Mouse (Mus musculus) bone marrow, adult 2 months (tissue): Measurements from ENCODE around the gene Tspan18.

ENCODE experiments used
- CTCF ChIP-seq: fragments of 200-500 bp; IDR thresholded peaks from 2 replicates; pipeline ENCODE4 v1.5.1; 2011; ENCODE audit warnings: low read length, control low read depth; ENCODE audit not compliant: control insufficient read depth, insufficient read depth
- POLR2A ChIP-seq: fragments of 200-500 bp; IDR thresholded peaks from 2 replicates; pipeline ENCODE4 v1.6.1; 2011; ENCODE audit warnings: low read depth, mild to moderate bottlenecking, control low read depth, low read length, borderline replicate concordance; ENCODE audit not compliant: control insufficient read depth

- no peak for TF ChIP-seq POLR2A
- no peak for TF ChIP-seq CTCF
Measured at GRCm38 (mm10) chr2:93163750-93164335, 170.5 kb downstream of the Tspan18 start.
